Mouse (Mus musculus) midbrain, embryonic 12.5 days (tissue): Measurements from ENCODE around the gene Cmtm6. TPM values are rescaled to one million over a fixed set of nuclear protein-coding genes. Genes with fewer than 3 reads are reported as not detected.
"Not testable (repeated sequence)": the region's sequence is repeated elsewhere in the genome, so short reads cannot be mapped to it uniquely, and the experiment has no call there.

Source experiments
- ATAC-seq: fragments of 200-750 bp; cut with Nextera tagmentation; 2 replicates; pipeline ENCODE4 v1.8.0; 2017; ENCODE audit warnings: low read depth, moderate TSS enrichment, moderate library complexity; ENCODE audit not compliant: low FRiP score
- H3K27ac ChIP-seq: fragments of 300-500 bp; sonication (generic); replicated peaks from 2 replicates; pipeline ENCODE4 v1.5.1; 2016; ENCODE audit warnings: mild to moderate bottlenecking
- H3K27me3 ChIP-seq: fragments of 300-500 bp; sonication (generic); 2 replicates; pipeline ENCODE4 v1.6.1; 2016; ENCODE audit warnings: mild to moderate bottlenecking
- H3K36me3 ChIP-seq: fragments of 300-500 bp; sonication (generic); 2 replicates; pipeline ENCODE4 v1.6.1; 2016
- H3K4me1 ChIP-seq: fragments of 300-500 bp; sonication (generic); 2 replicates; pipeline ENCODE4 v1.6.1; 2016
- H3K4me2 ChIP-seq: fragments of 300-500 bp; sonication (generic); replicated peaks from 2 replicates; pipeline ENCODE4 v1.6.1; 2016; ENCODE audit warnings: mild to moderate bottlenecking, moderate library complexity
- H3K4me3 ChIP-seq: fragments of 300-500 bp; sonication (generic); 2 replicates; pipeline ENCODE4 v1.5.1; 2016; ENCODE audit warnings: mild to moderate bottlenecking
- H3K9ac ChIP-seq: fragments of 300-500 bp; sonication (generic); replicated peaks from 2 replicates; pipeline ENCODE4 v1.6.1; 2016; ENCODE audit warnings: mild to moderate bottlenecking, moderate library complexity
- H3K9me3 ChIP-seq: fragments of 300-500 bp; sonication (generic); 2 replicates; pipeline ENCODE4 v1.6.1; 2016; ENCODE audit warnings: mild to moderate bottlenecking
- WGBS: fragments of 180-500 bp; shearing (Covaris S2); methylation state at CpG from one replicate; pipeline ENCODE4 v1.1.7; 2016; 5-methylcytosine and 5-hydroxymethylcytosine counted together
- polyA plus RNA-seq: library from polyadenylated mRNA; unstranded; fragments of >200 nt; fragmentation: Nextera tagmentation; extraction: Ambion mirVana; gene quantifications from 2 replicates; pipeline ENCODE4 v1.2.1, GENCODE M21; 2016

Cmtm6 gene
- 21.8 and 23.8 TPM in 2 replicates for polyA plus RNA-seq

GRCm38 (mm10) chr9:114731011-114731755 is at the start of gene Cmtm6:
Cmtm6 (plus strand) TSS chr9:114731116.
- Histone ChIP-seq H3K4me3 (peak within 1 kb of the TSS; percentile 83), H3K27ac (peak within 1 kb of the TSS; percentile 79), H3K9me3 (no peaks in the 10 kb centered on the region), H3K36me3 (no peaks in the 10 kb centered on the region), H3K27me3 (no peaks in the 10 kb centered on the region), H3K9ac (peak within 1 kb of the TSS; percentile 88), H3K4me1 (peaks cover 16% of the 10 kb centered on the region), H3K4me2 (peak within 1 kb of the TSS; percentile 75)
- peak; percentile 91 for ATAC-seq
- WGBS = under 1% methylated on average over 52 of the region's 53 CpGs

- Histone ChIP-seq H3K4me2 (no peak overlapping the region), H3K4me1 (no peaks in the 10 kb centered on the region), H3K9me3 (no peaks in the 10 kb centered on the region), H3K36me3 (no peaks in the 10 kb centered on the region), H3K9ac (no peak overlapping the region), H3K4me3 (no peak overlapping the region), H3K27me3 (no peaks in the 10 kb centered on the region), H3K27ac (no peak overlapping the region)
- WGBS = 85% methylated on average over 4 of the region's 4 CpGs
- ATAC-seq = no peak
Measured at GRCm38 (mm10) chr9:114682193-114682592, 48.7 kb upstream of the Cmtm6 start.

GRCm38 (mm10) chr9:114686245-114686644 is 44.7 kb upstream of the Cmtm6 start:
- H3K27ac ChIP-seq = no peak overlapping the region
- no peaks in the 10 kb centered on the region for H3K27me3 ChIP-seq
- WGBS = 89% methylated on average over 7 of the region's 7 CpGs
- no peak overlapping the region for H3K9ac ChIP-seq
- 0 out of 2 replicates have a peak, but pooled peaks cover 8% of the 10 kb centered on the region for H3K36me3 ChIP-seq
- peaks cover 20% of the 10 kb centered on the region for H3K4me1 ChIP-seq
- H3K4me3 ChIP-seq = no peak overlapping the region
- no peaks in the 10 kb centered on the region for H3K9me3 ChIP-seq
- H3K4me2 ChIP-seq = no peak overlapping the region
- no peak for ATAC-seq

GRCm38 (mm10) chr9:114687639-114688038 is 43.3 kb upstream of the Cmtm6 start:
- WGBS = 76% methylated on average over 13 of the region's 13 CpGs
- ATAC-seq = no peak
- no peak overlapping the region for H3K27ac ChIP-seq

DNA sequence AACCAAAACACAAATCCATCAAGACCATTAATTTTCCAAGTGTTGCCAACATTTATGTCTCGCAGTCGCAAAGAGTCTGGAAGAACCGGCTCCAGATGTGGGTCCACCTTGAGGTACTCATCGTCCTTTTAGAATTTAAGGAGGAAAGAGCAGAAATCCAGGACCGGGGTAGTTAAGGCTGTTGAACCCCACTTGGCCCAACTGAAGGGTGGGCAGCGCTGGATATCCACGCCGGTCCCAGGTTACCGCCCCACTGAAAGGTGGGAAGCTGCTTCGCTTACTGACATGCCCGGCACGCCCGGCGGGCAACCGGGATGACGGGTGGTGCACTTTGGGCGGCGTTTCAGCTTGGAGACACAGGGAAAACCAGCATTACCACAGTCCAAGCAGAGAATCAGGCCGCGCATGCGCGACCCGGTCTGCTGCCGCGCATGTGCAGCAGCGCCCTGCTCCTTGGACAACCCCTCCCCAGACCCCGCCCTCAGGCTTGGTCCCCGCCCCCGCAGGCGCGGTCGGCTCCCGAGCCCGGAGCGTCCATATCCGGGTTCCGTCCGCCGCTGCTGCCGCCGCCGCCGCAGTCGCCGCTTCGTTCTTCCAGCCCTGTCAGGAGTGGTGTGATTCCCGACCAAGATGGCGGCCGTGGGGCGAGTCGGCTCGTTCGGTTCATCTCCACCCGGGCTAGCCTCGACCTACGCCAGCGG is 42.5 kb upstream of the Cmtm6 start, which contains the start of gene Dync1li1:
Gene Dync1li1, plus strand, starts transcription at position 539 of the 701 bp plus-strand sequence.
- H3K4me2 ChIP-seq = peak within 1 kb of the TSS; percentile 74
- peaks cover 25% of the 10 kb centered on the region for H3K36me3 ChIP-seq

More at GRCm38 (mm10) chr9:114687639-114688038, 43.3 kb upstream of the Cmtm6 start:
- H3K27me3 ChIP-seq = no peaks in the 10 kb centered on the region
- H3K4me3 ChIP-seq = peak overlapping the region; percentile 72
- no peaks in the 10 kb centered on the region for H3K9me3 ChIP-seq
- H3K4me2 ChIP-seq = peak overlapping the region; percentile 74
- H3K9ac ChIP-seq = peak overlapping the region; percentile 88
- peaks cover 19% of the 10 kb centered on the region for H3K36me3 ChIP-seq
- H3K4me1 ChIP-seq = peaks cover 24% of the 10 kb centered on the region

DNA sequence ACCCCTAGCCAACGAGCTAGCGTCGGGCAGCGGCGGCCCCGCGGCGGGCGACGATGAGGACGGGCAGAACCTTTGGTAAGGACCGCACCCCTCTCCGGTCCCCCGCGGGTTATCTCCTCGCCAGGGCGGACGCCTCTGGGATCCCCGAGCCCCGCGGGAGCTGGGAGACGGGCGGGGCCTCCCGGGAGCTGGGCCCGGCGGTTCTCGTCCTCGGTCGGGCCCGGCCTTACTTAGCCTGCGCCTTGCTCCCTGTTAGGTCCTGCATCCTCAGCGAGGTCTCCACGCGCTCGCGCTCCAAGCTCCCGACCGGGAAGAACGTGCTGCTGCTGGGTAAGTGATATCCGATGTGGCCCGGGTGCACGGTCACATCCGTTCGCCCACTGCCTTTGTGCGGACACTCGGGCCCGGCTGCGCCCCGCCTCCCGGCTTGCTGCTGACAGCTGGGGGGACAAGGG is 41.9 kb upstream of the Cmtm6 start:
- Histone ChIP-seq H3K9ac (peak overlapping the region; percentile 88), H3K27ac (peak overlapping the region; percentile 95), H3K4me2 (peak overlapping the region; percentile 74), H3K4me1 (peaks cover 24% of the 10 kb centered on the region), H3K4me3 (peak overlapping the region; percentile 72), H3K36me3 (peaks cover 31% of the 10 kb centered on the region), H3K9me3 (no peaks in the 10 kb centered on the region), H3K27me3 (no peaks in the 10 kb centered on the region)
- peak; percentile 70; the same call in 1 of the 2 replicates for ATAC-seq
- under 1% methylated on average over 39 of the region's 50 CpGs for WGBS

More for the DNA sequence above, 42.5 kb upstream of the Cmtm6 start, which contains the start of gene Dync1li1:
- H3K27ac ChIP-seq = peak within 1 kb of the TSS; percentile 95
- peak; percentile 95 for ATAC-seq
- H3K4me3 ChIP-seq = peak within 1 kb of the TSS; percentile 72
- under 1% methylated on average over 57 of the region's 57 CpGs for WGBS
- H3K4me1 ChIP-seq = peaks cover 24% of the 10 kb centered on the region
- H3K9ac ChIP-seq = peak within 1 kb of the TSS; percentile 88
- H3K27me3 ChIP-seq = no peaks in the 10 kb centered on the region
- H3K9me3 ChIP-seq = no peaks in the 10 kb centered on the region

- Histone ChIP-seq H3K9me3 (no peaks in the 10 kb centered on the region), H3K4me3 (peak overlapping the region; percentile 72), H3K36me3 (peaks cover 41% of the 10 kb centered on the region), H3K9ac (peak overlapping the region; percentile 88), H3K4me1 (peaks cover 24% of the 10 kb centered on the region), H3K4me2 (peak overlapping the region; percentile 74), H3K27ac (no peak overlapping the region), H3K27me3 (no peaks in the 10 kb centered on the region)
- no peak for ATAC-seq
- WGBS = 15% methylated on average over 10 of the region's 10 CpGs
Measured at GRCm38 (mm10) chr9:114690119-114690601, 40.8 kb upstream of the Cmtm6 start.

- Histone ChIP-seq H3K4me1 (peaks cover 24% of the 10 kb centered on the region), H3K9me3 (no peaks in the 10 kb centered on the region), H3K27ac (no peak overlapping the region), H3K36me3 (peaks cover 43% of the 10 kb centered on the region), H3K9ac (no peak overlapping the region), H3K4me2 (peak overlapping the region; percentile 74; the same call in 1 of the 2 replicates), H3K27me3 (no peaks in the 10 kb centered on the region), H3K4me3 (no peak overlapping the region)
- ATAC-seq = no peak
Measured at GRCm38 (mm10) chr9:114691112-114691511, 39.8 kb upstream of the Cmtm6 start.

DNA sequence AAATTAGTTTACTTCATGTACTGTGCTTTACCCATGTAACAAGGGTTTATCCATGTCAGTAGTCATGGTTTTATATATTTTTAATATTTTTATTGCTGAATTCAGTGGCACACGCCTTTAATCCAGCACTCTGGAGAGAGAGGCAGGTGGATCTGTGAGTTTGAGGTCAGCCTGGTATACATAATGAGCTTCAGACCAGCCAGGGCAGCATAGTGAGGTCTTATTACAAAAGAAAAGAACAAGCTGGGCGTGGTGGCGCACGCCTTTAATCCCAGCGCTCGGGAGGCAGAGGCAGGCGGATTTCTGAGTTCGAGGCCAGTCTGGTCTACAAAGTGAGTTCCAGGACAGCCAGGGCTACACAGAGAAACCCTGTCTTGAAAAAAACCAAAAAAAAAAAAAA is 35.3 kb upstream of the Cmtm6 start:
- not testable (repeated sequence) for H3K4me3 ChIP-seq, H3K27ac ChIP-seq, H3K9ac ChIP-seq, H3K27me3 ChIP-seq, H3K4me2 ChIP-seq, H3K4me1 ChIP-seq, H3K9me3 ChIP-seq, ATAC-seq
- WGBS = 95% methylated on average over 8 of the region's 8 CpGs
- peaks cover 50% of the 10 kb centered on the region for H3K36me3 ChIP-seq

GRCm38 (mm10) chr9:114697072-114697471 is 33.8 kb upstream of the Cmtm6 start:
- Histone ChIP-seq H3K9me3 (no peaks in the 10 kb centered on the region), H3K27ac (no peak overlapping the region), H3K36me3 (peaks cover 51% of the 10 kb centered on the region), H3K4me3 (no peak overlapping the region), H3K9ac (no peak overlapping the region), H3K27me3 (no peaks in the 10 kb centered on the region), H3K4me2 (no peak overlapping the region), H3K4me1 (no peaks in the 10 kb centered on the region)
- ATAC-seq = no peak
- 95% methylated on average over 4 of the region's 4 CpGs for WGBS

- Histone ChIP-seq H3K4me2 (no peak overlapping the region), H3K27ac (no peak overlapping the region), H3K27me3 (no peaks in the 10 kb centered on the region), H3K9ac (no peak overlapping the region), H3K4me1 (no peaks in the 10 kb centered on the region), H3K4me3 (no peak overlapping the region), H3K9me3 (no peaks in the 10 kb centered on the region), H3K36me3 (peaks cover 42% of the 10 kb centered on the region)
- no peak for ATAC-seq
- 94% methylated on average over 5 of the region's 5 CpGs for WGBS
Measured at GRCm38 (mm10) chr9:114697926-114698325, 33.0 kb upstream of the Cmtm6 start.

GRCm38 (mm10) chr9:114699262-114699661 is 31.7 kb upstream of the Cmtm6 start:
- ATAC-seq = no peak
- Histone ChIP-seq H3K9ac (no peak overlapping the region), H3K4me3 (no peak overlapping the region), H3K4me2 (no peak overlapping the region), H3K27ac (no peak overlapping the region), H3K36me3 (peaks cover 31% of the 10 kb centered on the region), H3K9me3 (no peaks in the 10 kb centered on the region), H3K27me3 (no peaks in the 10 kb centered on the region), H3K4me1 (no peaks in the 10 kb centered on the region)
- 85% methylated on average over 6 of the region's 6 CpGs for WGBS
